Comparison of ENCODE assay signal across 9 mouse cellular contexts in genomic region chr12:30244194-30244593, GRCm38 (mm10).
A peak's percentile ranks its signal among the peaks of the same experiment; 100 is the strongest.
DNase-seq lines count a peak whose midpoint lies in the region; ATAC-seq and TF ChIP-seq lines count a peak whose summit lies in the region.
"Had no signal": no experiment of that assay in that cellular context is flagged by ENCODE, and none has a peak within 500 bp of the region (broad histone marks: within the 10 kb centered on the region; RNA-seq: fewer than 3 reads in every experiment).

No protein-coding gene starts in this region.

- no peak overlapping the region for H3K9ac ChIP-seq in forebrain, embryonic 13.5 days
- no peak overlapping the region for H3K9ac ChIP-seq in lung, embryonic 15.5 days

- H3K4me3 ChIP-seq in forebrain, embryonic 13.5 days: no peak overlapping the region
- H3K4me3 ChIP-seq in forebrain, embryonic 10.5 days: no peak overlapping the region
- no peak overlapping the region for H3K4me3 ChIP-seq in lung, embryonic 15.5 days
- no peak overlapping the region for H3K4me3 ChIP-seq in lung, adult 2 months (replicated peaks; ENCODE audit: extremely low read depth, low read depth, low read length)

- H3K9me3 ChIP-seq in forebrain, embryonic 13.5 days (replicated peaks): no peaks in the 10 kb centered on the region
- no peaks in the 10 kb centered on the region for H3K9me3 ChIP-seq in forebrain, embryonic 10.5 days
- H3K9me3 ChIP-seq in lung, embryonic 15.5 days: no peaks in the 10 kb centered on the region

- H3K27ac ChIP-seq in forebrain, embryonic 13.5 days: no peak overlapping the region
- H3K27ac ChIP-seq in forebrain, embryonic 10.5 days: no peak overlapping the region
- H3K27ac ChIP-seq in lung, embryonic 15.5 days: no peak overlapping the region

- H3K27me3 ChIP-seq in forebrain, embryonic 13.5 days: no peaks in the 10 kb centered on the region
- H3K27me3 ChIP-seq in forebrain, embryonic 10.5 days (ENCODE audit: poor library complexity, severe bottlenecking): no peaks in the 10 kb centered on the region
- no peaks in the 10 kb centered on the region for H3K27me3 ChIP-seq in lung, embryonic 15.5 days

- peak; percentile 81 for ATAC-seq in forebrain, embryonic 13.5 days
- 0 out of 2 replicates have a peak, but pooled peaks have one; percentile 27 for ATAC-seq in lung, embryonic 15.5 days (ENCODE audit: borderline replicate concordance, extremely low read depth, low FRiP score, low TSS enrichment)
- ATAC-seq in megakaryocyte progenitor cell, adult 5-6 weeks (replicated peaks; ENCODE audit: poor library complexity): peak; percentile 50
- no peak for ATAC-seq in inflammation-experienced regulatory T-cells, adult 6 months

- no peak for TF ChIP-seq CTCF in lung, adult 2 months (IDR thresholded peaks at IDR 0.05; ENCODE audit: insufficient read depth, low read length)

- H3K4me2 ChIP-seq in forebrain, embryonic 13.5 days: no peak overlapping the region
- H3K4me2 ChIP-seq in lung, embryonic 15.5 days: no peak overlapping the region

- DNase-seq in forebrain, embryonic 10.5 days (ENCODE audit: extremely low spot score, low spot score): no peak
- DNase-seq in lung, adult 2 months: no peak
- peak; percentile 36 to 38 for DNase-seq in frontal cortex, postnatal 10 days (ENCODE audit: low spot score in 2 of 2)
- no peak for DNase-seq in urinary bladder, postnatal 10 days (ENCODE audit: low spot score)
- DNase-seq: liver had no signal

- peaks cover 5% of the 10 kb centered on the region; the same call in 1 of the 2 replicates for H3K4me1 ChIP-seq in forebrain, embryonic 13.5 days
- no peaks in the 10 kb centered on the region for H3K4me1 ChIP-seq in forebrain, embryonic 10.5 days
- H3K4me1 ChIP-seq in lung, embryonic 15.5 days: peaks cover 11% of the 10 kb centered on the region; the same call in 1 of the 2 replicates
- no peaks in the 10 kb centered on the region for H3K4me1 ChIP-seq in lung, adult 2 months (ENCODE audit: control insufficient read depth, insufficient read depth, low read length)

- WGBS in forebrain, embryonic 13.5 days: 54% methylated on average over 2 of the region's 2 CpGs
- WGBS in forebrain, embryonic 10.5 days: 91% methylated on average over 2 of the region's 2 CpGs
- 23% methylated on average over 2 of the region's 2 CpGs for WGBS in lung, embryonic 15.5 days
- 18% methylated on average over 2 of the region's 2 CpGs for WGBS in lung, adult 2 months

- TF ChIP-seq POLR2A in lung, adult 2 months (IDR thresholded peaks at IDR 0.05; ENCODE audit: borderline replicate concordance, extremely low read depth, low read depth, low read length): no peak

- H3K36me3 ChIP-seq in forebrain, embryonic 13.5 days (ENCODE audit: poor library complexity, severe bottlenecking): no peaks in the 10 kb centered on the region
- no peaks in the 10 kb centered on the region for H3K36me3 ChIP-seq in forebrain, embryonic 10.5 days (replicated peaks)
- H3K36me3 ChIP-seq in lung, embryonic 15.5 days: no peaks in the 10 kb centered on the region

Comparison
In these comparisons a context has a peak if more than half of its experiments do, and no peak if none do; other contexts are left out.
1. DNase-seq: peak in frontal cortex, postnatal 10 days (2 of 2); none in forebrain, embryonic 10.5 days (single experiment), lung, adult 2 months (single experiment) and urinary bladder, postnatal 10 days (single experiment).